Mouse (Mus musculus) ovary, adult 18-20 months (tissue): ENCODE measurements around the gene Chfr.
A peak's percentile ranks its signal among the peaks of the same experiment; 100 is the strongest.

ENCODE experiments used
- DNase-seq: peaks from one replicate; pipeline ENCODE4 v3.0.0; 2022; ENCODE audit warnings: low spot score, mixed read lengths

Chfr gene

GRCm38 (mm10) chr5:110135293-110136086 is at the start of gene Chfr:
Chfr (plus strand) TSS chr5:110135842.
- DNase-seq: peak; percentile 97

- no peak for DNase-seq
Observed at GRCm38 (mm10) chr5:110086161-110086866, 49.3 kb upstream of the Chfr start.

GRCm38 (mm10) chr5:110091546-110091945 is 44.1 kb upstream of the Chfr start:
- DNase-seq: no peak

GRCm38 (mm10) chr5:110094030-110094846 is 41.4 kb upstream of the Chfr start, which contains the start of gene Gm35315:
Gm35315 (minus strand) TSS chr5:110094420.
- DNase-seq: peak; percentile 77

- DNase-seq: no peak
Observed at GRCm38 (mm10) chr5:110094847-110095213, 40.8 kb upstream of the Chfr start.

GRCm38 (mm10) chr5:110098991-110099477 is 36.6 kb upstream of the Chfr start:
- DNase-seq: no peak

- DNase-seq: no peak
Observed at GRCm38 (mm10) chr5:110099656-110100580, 35.7 kb upstream of the Chfr start, which contains the start of gene Plcxd1. Plcxd1 (plus strand) TSS chr5:110099969.

GRCm38 (mm10) chr5:110100921-110101631 is 34.6 kb upstream of the Chfr start:
- DNase-seq: no peak

- DNase-seq: no peak
Observed at GRCm38 (mm10) chr5:110101716-110102347, 33.8 kb upstream of the Chfr start.

- DNase-seq: no peak
Observed at GRCm38 (mm10) chr5:110102429-110102828, 33.2 kb upstream of the Chfr start.

GRCm38 (mm10) chr5:110102853-110103625 is 32.6 kb upstream of the Chfr start:
- DNase-seq: no peak

- DNase-seq: no peak
Observed at GRCm38 (mm10) chr5:110103901-110104615, 31.6 kb upstream of the Chfr start.

- DNase-seq: no peak
Observed at GRCm38 (mm10) chr5:110104616-110105380, 30.8 kb upstream of the Chfr start.

GRCm38 (mm10) chr5:110106140-110106871 is 29.3 kb upstream of the Chfr start:
- DNase-seq: no peak

GRCm38 (mm10) chr5:110106901-110107564 is 28.6 kb upstream of the Chfr start:
- no peak for DNase-seq

GRCm38 (mm10) chr5:110107581-110108304 is 27.9 kb upstream of the Chfr start, which contains the start of gene Gtpbp6:
Gtpbp6 (minus strand) TSS chr5:110108197.
- DNase-seq: peak; percentile 96
